Mouse (Mus musculus): ENCODE data around the gene Mxd1.

Gene Mxd1

DNA sequence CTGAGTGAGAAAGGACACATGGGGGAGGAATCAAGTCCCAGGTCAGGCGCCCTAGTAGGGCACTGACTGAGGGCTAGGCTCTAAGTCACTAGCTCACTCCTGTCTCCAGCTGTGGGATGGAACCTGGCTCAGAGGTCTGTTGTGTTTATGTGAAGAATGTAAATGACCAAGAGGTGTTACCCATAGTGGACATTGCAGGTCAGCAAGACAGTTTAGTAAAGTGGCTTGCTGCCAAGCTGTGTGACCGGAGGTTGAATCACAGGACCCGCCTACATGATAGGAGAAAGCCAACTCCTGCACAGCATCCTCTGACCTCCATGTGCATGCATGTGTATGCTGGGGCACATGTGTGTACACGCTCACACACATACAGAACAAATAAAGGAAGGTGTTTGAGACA is 23.4 kb downstream of the Mxd1 start:
- DNase-seq, result no peak

DNA sequence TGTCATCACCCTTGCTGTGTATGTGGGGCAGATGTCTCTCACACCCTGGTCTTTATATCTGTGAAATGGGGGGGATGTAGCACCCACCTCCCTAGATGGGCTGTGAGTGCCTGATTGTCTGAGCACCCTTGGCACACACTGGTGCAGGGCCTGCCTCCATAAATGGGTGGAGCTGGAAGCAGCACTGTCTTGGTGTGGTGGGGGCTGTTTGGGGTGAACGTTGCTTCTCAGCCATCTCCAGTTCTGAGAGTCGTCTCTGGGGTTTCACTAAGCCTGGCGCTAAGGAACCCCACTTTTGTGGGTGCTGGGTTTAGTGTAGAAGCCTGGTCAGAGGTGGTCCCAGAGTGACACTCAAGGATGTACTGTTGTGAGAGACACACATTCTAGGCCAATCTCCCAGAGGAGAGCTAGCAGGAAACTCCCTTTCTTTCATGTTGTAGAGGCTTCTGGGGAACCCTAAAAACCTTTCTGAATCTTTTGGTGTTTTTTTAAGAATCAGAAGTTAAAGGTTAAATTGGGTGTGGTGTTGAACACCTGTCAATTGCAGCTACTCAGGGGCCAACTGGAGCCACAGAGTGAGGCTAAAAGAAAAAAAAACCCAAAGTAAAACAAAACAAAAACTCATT is 24.1 kb downstream of the Mxd1 start:
- DNase-seq, result no peak

DNA sequence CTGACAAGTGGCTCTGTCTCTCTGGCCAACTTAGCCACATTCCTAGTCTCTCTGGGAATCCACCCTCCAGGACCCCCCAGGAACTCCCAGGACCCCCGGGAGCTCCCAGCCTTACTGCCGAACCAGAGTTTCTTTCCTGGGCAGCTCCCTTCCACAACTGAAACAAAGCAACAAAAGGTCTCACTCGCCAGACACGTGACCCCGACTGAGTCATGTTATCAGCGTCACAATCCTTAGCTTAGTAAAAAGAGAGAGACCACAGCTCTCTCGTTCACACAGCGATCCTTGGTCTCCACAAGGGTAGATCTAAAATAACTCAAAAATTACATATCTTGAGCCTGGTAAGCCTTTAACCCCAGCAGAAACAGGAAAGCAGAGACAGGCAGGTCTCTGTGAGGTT is 27.2 kb downstream of the Mxd1 start:
- DNase-seq, result no peak

- no peak for DNase-seq
Measured at GRCm38 (mm10) chr6:86640776-86641175, 28.2 kb downstream of the Mxd1 start.

GRCm38 (mm10) chr6:86640161-86640560 is 28.8 kb downstream of the Mxd1 start:
- no peak for DNase-seq

GRCm38 (mm10) chr6:86639180-86640160 is 29.5 kb downstream of the Mxd1 start:
- no peak for DNase-seq

GRCm38 (mm10) chr6:86638434-86638833 is 30.5 kb downstream of the Mxd1 start:
- no peak for DNase-seq

DNA sequence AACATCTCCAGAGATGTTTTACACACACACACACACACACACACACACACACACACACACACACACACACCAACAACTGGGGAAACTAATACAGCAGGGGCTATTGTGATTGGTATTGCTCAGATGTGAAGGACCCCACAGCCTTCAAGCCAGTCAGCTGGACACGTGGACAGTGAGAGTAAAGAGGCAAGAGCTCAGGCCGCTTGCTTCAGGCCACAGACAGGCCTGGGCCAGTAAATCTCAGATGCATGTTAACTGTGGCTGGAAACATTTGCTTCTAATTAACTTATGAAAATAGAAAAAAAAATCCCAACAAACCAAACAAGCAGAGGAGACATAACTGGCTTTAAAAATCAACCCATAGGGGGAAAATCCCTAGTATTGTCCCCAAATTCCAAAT is 31.1 kb downstream of the Mxd1 start:
- no peak for DNase-seq

DNA sequence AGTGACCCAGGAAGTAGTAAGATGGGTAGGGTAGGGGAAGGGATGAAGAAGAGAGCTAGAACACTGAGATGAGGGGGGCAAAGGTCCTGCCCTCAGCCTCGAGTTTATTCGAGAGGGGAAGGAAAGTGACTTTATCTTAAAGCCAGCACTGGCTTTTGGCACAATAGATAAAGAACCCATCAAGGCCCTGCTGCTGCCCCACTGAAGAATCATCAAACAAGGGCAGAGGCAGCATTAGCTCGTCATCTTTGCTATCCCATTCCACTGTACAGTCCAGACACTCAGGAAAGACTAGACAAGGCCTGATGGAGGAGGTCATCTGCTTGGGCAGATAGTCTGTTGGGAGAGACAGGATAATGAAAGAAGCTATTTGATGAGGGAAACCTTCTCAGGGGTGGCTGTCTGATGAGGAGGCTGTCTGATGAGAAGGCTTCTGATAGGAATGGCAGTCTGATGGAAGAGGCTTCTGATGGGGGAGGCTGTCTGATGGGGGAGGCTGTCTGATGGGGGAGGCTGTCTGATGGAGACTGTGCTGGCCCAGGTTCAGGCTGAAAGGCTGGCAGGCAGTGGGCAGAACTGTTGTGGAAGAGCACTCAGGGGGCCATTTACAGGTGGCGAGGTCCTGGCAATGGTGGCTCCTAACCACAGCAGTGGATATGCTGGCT is 31.7 kb downstream of the Mxd1 start:
- no peak for DNase-seq

- no peak for DNase-seq
Measured at GRCm38 (mm10) chr6:86636495-86636894, 32.5 kb downstream of the Mxd1 start.

DNA sequence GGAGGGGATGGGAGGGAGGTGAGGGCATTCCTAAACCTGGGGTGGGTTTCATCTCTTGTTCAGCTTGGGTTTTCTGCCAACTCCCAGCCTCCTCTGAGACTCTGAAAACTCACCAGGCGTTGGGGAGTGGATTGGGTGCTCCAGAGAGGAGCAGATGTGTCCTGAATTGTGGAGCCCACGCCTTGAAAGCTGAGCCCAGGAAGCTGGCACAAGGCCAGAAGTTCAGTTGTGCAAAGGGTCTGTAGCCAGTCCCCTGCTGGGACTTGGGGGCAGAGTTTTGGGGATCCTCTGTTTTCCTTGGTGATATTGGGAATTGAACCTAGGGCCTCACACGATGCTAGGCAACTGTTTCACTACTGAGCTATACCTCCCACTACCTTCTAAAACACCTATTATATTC is 38.8 kb downstream of the Mxd1 start:
- no peak for DNase-seq

GRCm38 (mm10) chr6:86627946-86628345 is 41.0 kb downstream of the Mxd1 start, which contains the start of gene Asprv1:
Gene Asprv1 (plus strand): TSS chr6:86628164.
- DNase-seq, result no peak

GRCm38 (mm10) chr6:86624074-86625030 is 44.6 kb downstream of the Mxd1 start:
- no peak for DNase-seq

GRCm38 (mm10) chr6:86623201-86623600 is 45.8 kb downstream of the Mxd1 start:
- no peak for DNase-seq

DNA sequence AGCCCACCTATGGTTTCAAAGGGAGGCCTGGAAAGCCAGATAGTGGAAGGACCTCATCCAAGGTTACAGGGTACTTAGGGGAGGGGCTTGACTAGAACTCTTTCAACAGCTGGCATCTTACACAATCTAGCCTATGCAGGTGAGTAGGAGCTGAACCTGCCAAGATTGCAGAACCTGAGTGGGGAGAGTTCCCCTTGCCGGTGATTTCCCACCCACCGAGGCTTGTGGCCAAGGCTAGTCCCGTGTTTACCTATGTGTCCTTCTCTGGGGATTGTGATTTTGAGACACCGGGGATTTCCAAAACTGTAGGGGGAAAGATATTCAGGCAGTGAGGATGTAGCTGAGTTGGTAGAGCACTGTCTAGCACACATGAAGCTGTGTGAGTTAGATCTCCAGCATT is 53.7 kb downstream of the Mxd1 start:
- no peak for DNase-seq

DNA sequence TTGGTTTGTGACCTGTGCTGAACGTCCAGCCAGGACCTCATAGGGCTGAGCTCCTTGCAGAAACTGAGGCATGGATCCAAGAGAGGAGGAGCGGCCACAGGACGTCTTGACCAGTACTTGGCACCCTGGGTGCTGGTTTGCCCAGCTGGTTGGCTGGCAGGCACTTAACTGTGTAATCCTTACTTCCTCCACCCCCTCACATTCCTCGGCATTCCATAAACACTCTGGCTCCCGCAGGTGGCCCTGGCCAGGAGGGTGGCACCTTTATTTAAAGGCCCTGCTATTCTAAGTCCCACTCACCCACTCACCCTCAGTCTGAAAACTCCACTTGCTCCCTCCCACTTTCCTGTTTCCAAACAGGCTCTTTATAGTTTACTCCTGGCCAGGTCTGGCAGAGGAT is 58.2 kb downstream of the Mxd1 start:
- peak; percentile 63 for DNase-seq

GRCm38 (mm10) chr6:86609235-86609634 is 59.7 kb downstream of the Mxd1 start:
- DNase-seq, result no peak

GRCm38 (mm10) chr6:86607471-86607870 is 61.5 kb downstream of the Mxd1 start:
- DNase-seq, result no peak

GRCm38 (mm10) chr6:86606289-86606688 is 62.7 kb downstream of the Mxd1 start:
- DNase-seq, result no peak

GRCm38 (mm10) chr6:86605260-86605659 is 63.7 kb downstream of the Mxd1 start:
- DNase-seq, result no peak

- peak; percentile 68 for DNase-seq
Measured at GRCm38 (mm10) chr6:86599951-86600414, 69.0 kb downstream of the Mxd1 start.

DNA sequence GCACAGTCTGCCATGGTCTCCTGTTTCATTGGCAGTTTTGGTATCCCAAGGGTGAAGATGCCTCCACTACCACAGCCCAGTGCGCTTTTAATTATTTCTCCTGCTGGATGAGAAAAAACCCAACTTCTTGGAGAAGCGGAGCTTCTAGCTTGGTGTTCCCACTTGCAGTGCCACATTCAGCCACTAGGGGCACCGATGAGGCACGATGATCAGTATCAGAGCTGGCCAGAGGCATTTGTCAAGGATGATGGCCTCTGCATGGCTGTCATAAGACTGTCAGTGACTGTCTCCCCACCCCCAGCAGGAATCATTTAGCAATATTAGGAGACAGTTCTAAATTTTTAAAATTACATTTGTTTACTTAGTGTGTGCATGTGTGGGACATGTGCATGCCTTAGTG is 69.8 kb downstream of the Mxd1 start:
- DNase-seq, result peak; percentile 85

Data from kidney, postnatal 14 days (tissue).